Mouse (Mus musculus) liver, embryonic 14.5 days (tissue): ENCODE data around the gene Rita1.
A peak's percentile ranks its signal among the peaks of the same experiment; 100 is the strongest.

Source experiments
- CTCF ChIP-seq: IDR thresholded peaks from 2 replicates; pipeline ENCODE4 v1.5.1; 2016; ENCODE audit warnings: antibody characterized with exemption, low read depth, control low read depth
- EP300 ChIP-seq: IDR thresholded peaks from 2 replicates; pipeline ENCODE4 v1.6.1; 2016; ENCODE audit warnings: antibody characterized with exemption, low read depth

- TF ChIP-seq CTCF (peak; percentile 80), EP300 (no peak)
Observed at GRCm38 (mm10) chr5:120590356-120591010, 21.9 kb downstream of the Rita1 start.
